Mouse (Mus musculus) limb, embryonic 11.5 days (tissue): ENCODE measurements around the gene Dnaaf5. TPM values are rescaled to one million over a fixed set of nuclear protein-coding genes. Genes with fewer than 3 reads are reported as not detected.

Experiments
- ATAC-seq: fragments of 200-750 bp; cut with Nextera tagmentation; 2 replicates; pipeline ENCODE4 v1.8.0; 2017; ENCODE audit warnings: low read depth; ENCODE audit not compliant: insufficient number of reproducible peaks, low FRiP score, low TSS enrichment
- DNase-seq: peaks from one replicate; pipeline ENCODE4 v3.0.0-alpha.2; 2015; ENCODE audit warnings: low spot score
- H3K27ac ChIP-seq: fragments of 300-500 bp; sonication (generic); replicated peaks from 2 replicates; pipeline ENCODE4 v1.5.1; 2014; ENCODE audit warnings: low read depth, mild to moderate bottlenecking, low read length
- H3K27me3 ChIP-seq: fragments of 300-500 bp; sonication (generic); 2 replicates; pipeline ENCODE4 v1.6.1; 2014; ENCODE audit warnings: mild to moderate bottlenecking, low read length, mixed read lengths; ENCODE audit not compliant: control insufficient read depth, insufficient read depth
- H3K36me3 ChIP-seq: fragments of 300-500 bp; sonication (generic); 2 replicates; pipeline ENCODE4 v1.6.1; 2014; ENCODE audit warnings: mild to moderate bottlenecking, low read length, moderate library complexity, mixed read lengths; ENCODE audit not compliant: control insufficient read depth, insufficient read depth
- H3K4me1 ChIP-seq: fragments of 300-500 bp; sonication (generic); 2 replicates; pipeline ENCODE4 v1.6.1; 2014; ENCODE audit warnings: low read length, mixed read lengths; ENCODE audit not compliant: control insufficient read depth, insufficient read depth
- H3K4me2 ChIP-seq: fragments of 300-500 bp; sonication (generic); 2 replicates; pipeline ENCODE4 v1.6.1; 2014; ENCODE audit warnings: low read depth, mild to moderate bottlenecking, moderate library complexity; ENCODE audit not compliant: severe bottlenecking
- H3K4me3 ChIP-seq: fragments of 300-500 bp; sonication (generic); 2 replicates; pipeline ENCODE4 v1.5.1; 2014; ENCODE audit warnings: low read depth, low read length
- H3K9ac ChIP-seq: fragments of 300-500 bp; sonication (generic); 2 replicates; pipeline ENCODE4 v1.6.1; 2014; ENCODE audit warnings: mild to moderate bottlenecking, low read length
- H3K9me3 ChIP-seq: fragments of 300-500 bp; sonication (generic); 2 replicates; pipeline ENCODE4 v1.6.1; 2016; ENCODE audit warnings: low read length; ENCODE audit not compliant: control insufficient read depth
- WGBS: fragments of 180-500 bp; shearing (Covaris S2); extraction: QIAGEN DNeasy Blood & Tissue Kit; methylation state at CpG from one replicate; pipeline ENCODE4 v1.1.7; 2014; 5-methylcytosine and 5-hydroxymethylcytosine counted together
- polyA plus RNA-seq: library from polyadenylated mRNA; unstranded; fragments of >200 nt; fragmentation: Nextera tagmentation; extraction: Ambion mirVana; gene quantifications from 2 replicates; pipeline ENCODE4 v1.2.1, GENCODE M21; 2014

The Dnaaf5 gene
- polyA plus RNA-seq, 1 experiment from 2014 or later = 11.0 TPM

- no peak overlapping the region for H3K27ac ChIP-seq
Measured at GRCm38 (mm10) chr5:139234423-139234822, 84.4 kb downstream of the Dnaaf5 start.

More at GRCm38 (mm10) chr5:139234423-139234822, 84.4 kb downstream of the Dnaaf5 start:
- Histone ChIP-seq H3K4me3 (no peak overlapping the region), H3K9me3 (no peaks in the 10 kb centered on the region), H3K27me3 (no peaks in the 10 kb centered on the region), H3K4me1 (no peaks in the 10 kb centered on the region), H3K9ac (no peak overlapping the region), H3K4me2 (no peak overlapping the region), H3K36me3 (peaks cover 23% of the 10 kb centered on the region)
- 88% methylated on average over 4 of the region's 4 CpGs for WGBS
- DNase-seq = no peak
- ATAC-seq = no peak

Other genes with a start within 250 kb of the Dnaaf5 start
- gene Pdgfa, start 152.9 kb upstream of the Dnaaf5 start, polyA plus RNA-seq = 34.4 and 35.2 TPM in 2 replicates
- 3.4 and 4.8 TPM in 2 replicates for gene Prkar1b, start 222 bp upstream of the Dnaaf5 start, polyA plus RNA-seq
- gene Sun1, start 50.4 kb downstream of the Dnaaf5 start, polyA plus RNA-seq = 46.2 and 49.4 TPM in 2 replicates
- gene Get4, start 102.1 kb downstream of the Dnaaf5 start, polyA plus RNA-seq = 148 and 159 TPM in 2 replicates
- 0.17 and 0.69 TPM in 2 replicates for gene Adap1, start 175.4 kb downstream of the Dnaaf5 start, polyA plus RNA-seq
- 117 and 120 TPM in 2 replicates for gene Cox19, start 201.2 kb downstream of the Dnaaf5 start, polyA plus RNA-seq
- gene Cyp2w1, start 202.4 kb downstream of the Dnaaf5 start, polyA plus RNA-seq = not detected in 2 replicates
- 1.9 and 2.3 TPM in 2 replicates for gene Gpr146, start 227.5 kb downstream of the Dnaaf5 start, polyA plus RNA-seq